8 mouse cellular contexts compared by ENCODE assay signal in genomic region chr6:115901062-115901461, GRCm38 (mm10). TPM values are rescaled to one million over a fixed set of nuclear protein-coding genes. Genes with fewer than 3 reads are reported as not detected.
DNase-seq lines count a peak whose midpoint lies in the region; ATAC-seq and TF ChIP-seq lines count a peak whose summit lies in the region.

No protein-coding gene starts in this region.

- H3K4me1 ChIP-seq in embryonic fibroblast, embryonic 13.5 days (ENCODE audit: control insufficient read depth, insufficient read depth, low read length) = peaks cover 17% of the 10 kb centered on the region
- peaks cover 32% of the 10 kb centered on the region for H3K4me1 ChIP-seq in heart, embryonic 13.5 days
- H3K4me1 ChIP-seq in kidney, embryonic 16.5 days (ENCODE audit: insufficient read depth, low read length) = peaks cover 3% of the 10 kb centered on the region; the same call in 1 of the 2 replicates
- peaks cover 7% of the 10 kb centered on the region; the same call in 1 of the 2 replicates for H3K4me1 ChIP-seq in liver, adult 2 months (ENCODE audit: control insufficient read depth, insufficient read depth, low read length)
- H3K4me1 ChIP-seq in stomach, embryonic 16.5 days (ENCODE audit: control insufficient read depth, insufficient read depth, low read length) = no peaks in the 10 kb centered on the region

- no peaks in the 10 kb centered on the region for H3K9me3 ChIP-seq in heart, embryonic 13.5 days
- no peaks in the 10 kb centered on the region for H3K9me3 ChIP-seq in kidney, embryonic 16.5 days (ENCODE audit: low read length)
- no peaks in the 10 kb centered on the region for H3K9me3 ChIP-seq in stomach, embryonic 16.5 days (replicated peaks; ENCODE audit: control insufficient read depth, low read length)

- TF ChIP-seq POLR2A in embryonic fibroblast, embryonic 13.5 days (IDR thresholded peaks at IDR 0.05; ENCODE audit: low read depth, low read length) = no peak
- TF ChIP-seq POLR2A in liver, adult 2 months (IDR thresholded peaks at IDR 0.05; ENCODE audit: extremely low read depth, insufficient read depth, low read length) = no peak

- peak; percentile 46 to 59 for DNase-seq in urinary bladder, adult 18-20 months (ENCODE audit: low spot score in 2 of 2)
- no peak for DNase-seq in urinary bladder, adult 2 months (ENCODE audit: low spot score)
- DNase-seq in liver, adult 2 months (ENCODE audit: extremely low read depth, low read depth, low spot score) = peak; percentile 52
- DNase-seq in naive thymus-derived CD4-positive, alpha-beta T cell, adult 2 months (ENCODE audit: low read depth) = peak; percentile 22

- 9% methylated on average over 3 of the region's 3 CpGs for WGBS in heart, embryonic 13.5 days
- 17% methylated on average over 3 of the region's 3 CpGs for WGBS in kidney, embryonic 16.5 days
- 27% methylated on average over 3 of the region's 3 CpGs for WGBS in liver, adult 2 months
- WGBS in stomach, embryonic 16.5 days = 16% methylated on average over 3 of the region's 3 CpGs

- no peaks in the 10 kb centered on the region for H3K27me3 ChIP-seq in heart, embryonic 13.5 days (replicated peaks)
- no peaks in the 10 kb centered on the region for H3K27me3 ChIP-seq in kidney, embryonic 16.5 days (ENCODE audit: insufficient read depth, low read length)
- no peaks in the 10 kb centered on the region for H3K27me3 ChIP-seq in liver, adult 2 months (ENCODE audit: control insufficient read depth, insufficient read depth, low read length)
- no peaks in the 10 kb centered on the region for H3K27me3 ChIP-seq in stomach, embryonic 16.5 days (ENCODE audit: control insufficient read depth, insufficient read depth, low read length)

- TF ChIP-seq CTCF in embryonic fibroblast, embryonic 13.5 days (IDR thresholded peaks at IDR 0.05; ENCODE audit: borderline replicate concordance, insufficient read depth, low read length) = peak; percentile 92
- peak; percentile 88 for TF ChIP-seq CTCF in liver, adult 2 months (IDR thresholded peaks at IDR 0.05; ENCODE audit: low read depth, low read length)

- peak overlapping the region; percentile 68 for H3K27ac ChIP-seq in embryonic fibroblast, embryonic 13.5 days (ENCODE audit: insufficient read depth, low read length)
- peak overlapping the region; percentile 72 for H3K27ac ChIP-seq in heart, embryonic 13.5 days (replicated peaks)
- H3K27ac ChIP-seq in kidney, embryonic 16.5 days (ENCODE audit: low read length) = peak overlapping the region; percentile 63
- H3K27ac ChIP-seq in liver, adult 2 months (replicated peaks; ENCODE audit: insufficient read depth, low read depth, low read length) = peak overlapping the region; percentile 29
- peak overlapping the region; percentile 25 for H3K27ac ChIP-seq in stomach, embryonic 16.5 days (ENCODE audit: low read length)

- no peak overlapping the region for H3K4me3 ChIP-seq in embryonic fibroblast, embryonic 13.5 days (ENCODE audit: insufficient read depth, low read length)
- no peak overlapping the region for H3K4me3 ChIP-seq in heart, embryonic 13.5 days
- H3K4me3 ChIP-seq in kidney, embryonic 16.5 days (ENCODE audit: low read length) = no peak overlapping the region
- no peak overlapping the region for H3K4me3 ChIP-seq in liver, adult 2 months (ENCODE audit: insufficient read depth, low read depth, low read length)
- no peak overlapping the region for H3K4me3 ChIP-seq in stomach, embryonic 16.5 days (replicated peaks; ENCODE audit: low read length)

- no peak overlapping the region for H3K4me2 ChIP-seq in heart, embryonic 13.5 days
- H3K4me2 ChIP-seq in kidney, embryonic 16.5 days (replicated peaks; ENCODE audit: low read depth, low read length) = no peak overlapping the region
- no peak overlapping the region for H3K4me2 ChIP-seq in stomach, embryonic 16.5 days (ENCODE audit: low read depth, low read length)

- 0 out of 2 replicates have a peak, but pooled peaks have one; percentile 42 for ATAC-seq in heart, embryonic 13.5 days (ENCODE audit: extremely low read depth, insufficient number of reproducible peaks, low FRiP score, low TSS enrichment)
- peak; percentile 67 for ATAC-seq in kidney, embryonic 16.5 days (ENCODE audit: low FRiP score, low TSS enrichment)
- peak; percentile 57; the same call in 1 of the 2 replicates for ATAC-seq in stomach, embryonic 16.5 days (ENCODE audit: insufficient read depth, low FRiP score)

- 0 out of 2 replicates have a peak overlapping the region, but pooled peaks have one; percentile 19 for H3K9ac ChIP-seq in heart, embryonic 13.5 days
- H3K9ac ChIP-seq in kidney, embryonic 16.5 days (replicated peaks; ENCODE audit: low read length) = no peak overlapping the region
- H3K9ac ChIP-seq in liver, adult 2 months (ENCODE audit: low read depth, low read length) = no peak overlapping the region
- no peak overlapping the region for H3K9ac ChIP-seq in stomach, embryonic 16.5 days (ENCODE audit: low read length)

- H3K36me3 ChIP-seq in heart, embryonic 13.5 days = peaks cover 35% of the 10 kb centered on the region
- peaks cover 7% of the 10 kb centered on the region; the same call in 1 of the 2 replicates for H3K36me3 ChIP-seq in kidney, embryonic 16.5 days (ENCODE audit: insufficient read depth, low read length)
- H3K36me3 ChIP-seq in liver, adult 2 months (ENCODE audit: control insufficient read depth, insufficient read depth, low read length) = no peaks in the 10 kb centered on the region
- no peaks in the 10 kb centered on the region for H3K36me3 ChIP-seq in stomach, embryonic 16.5 days (ENCODE audit: control insufficient read depth, insufficient read depth, low read length)

- no peaks in the 10 kb centered on the region for H3K79me2 ChIP-seq in liver, adult 2 months (ENCODE audit: control insufficient read depth, insufficient read depth, low read length)

RNA-seq across cellular contexts. Expression of gene Rho, which starts 30.5 kb away (rescaled TPM):
- 0.44 and 0.66 TPM in 2 replicates for polyA plus RNA-seq in urinary bladder, adult 2 months (2012; rRNA removed)
- polyA plus RNA-seq in embryonic fibroblast, embryonic 13.5 days (2011; ENCODE audit: insufficient read length, low read depth, missing spikeins) = not detected in 2 replicates
- polyA plus RNA-seq in heart, embryonic 13.5 days (2015; fragmentation: Nextera tagmentation; extraction: Ambion mirVana) = 0.08 TPM in 1 of 2 replicates, not detected in the other
- polyA plus RNA-seq in kidney, embryonic 16.5 days (2015; fragmentation: Nextera tagmentation; extraction: Ambion mirVana) = 0.16 and 0.37 TPM in 2 replicates
- total RNA-seq in liver, adult 2 months (2014; rRNA removed) = not detected in 2 replicates
- polyA plus RNA-seq in liver, adult 2 months (2012; rRNA removed) = 0.04 TPM in 1 of 2 replicates, not detected in the other
- polyA plus RNA-seq in stomach, embryonic 16.5 days (2015; fragmentation: Nextera tagmentation; extraction: Ambion mirVana) = 0.09 TPM in 2 replicates

RNA-seq across cellular contexts. Expression of gene H1foo, which starts 43.7 kb away (rescaled TPM):
- not detected in 2 replicates for polyA plus RNA-seq in urinary bladder, adult 2 months (2012; rRNA removed)
- polyA plus RNA-seq in embryonic fibroblast, embryonic 13.5 days (2011; ENCODE audit: insufficient read length, low read depth, missing spikeins) = not detected in 2 replicates
- not detected in 2 replicates for polyA plus RNA-seq in heart, embryonic 13.5 days (2015; fragmentation: Nextera tagmentation; extraction: Ambion mirVana)
- polyA plus RNA-seq in kidney, embryonic 16.5 days (2015; fragmentation: Nextera tagmentation; extraction: Ambion mirVana) = not detected in 2 replicates
- not detected in 2 replicates for total RNA-seq in liver, adult 2 months (2014; rRNA removed)
- polyA plus RNA-seq in liver, adult 2 months (2012; rRNA removed) = not detected in 2 replicates
- not detected in 2 replicates for polyA plus RNA-seq in stomach, embryonic 16.5 days (2015; fragmentation: Nextera tagmentation; extraction: Ambion mirVana)

RNA-seq across cellular contexts. Expression of gene Ift122, which starts 47.8 kb away (rescaled TPM):
- polyA plus RNA-seq in urinary bladder, adult 2 months (2012; rRNA removed) = 12.8 and 13.7 TPM in 2 replicates
- 13.5 and 19.1 TPM in 2 replicates for polyA plus RNA-seq in embryonic fibroblast, embryonic 13.5 days (2011; ENCODE audit: insufficient read length, low read depth, missing spikeins)
- polyA plus RNA-seq in heart, embryonic 13.5 days (2015; fragmentation: Nextera tagmentation; extraction: Ambion mirVana) = 21.2 and 21.4 TPM in 2 replicates
- polyA plus RNA-seq in kidney, embryonic 16.5 days (2015; fragmentation: Nextera tagmentation; extraction: Ambion mirVana) = 38.4 and 40.1 TPM in 2 replicates
- 3.0 and 3.6 TPM in 2 replicates for total RNA-seq in liver, adult 2 months (2014; rRNA removed)
- polyA plus RNA-seq in liver, adult 2 months (2012; rRNA removed) = 2.0 TPM in 2 replicates
- polyA plus RNA-seq in stomach, embryonic 16.5 days (2015; fragmentation: Nextera tagmentation; extraction: Ambion mirVana) = 21.0 and 21.1 TPM in 2 replicates

RNA-seq across cellular contexts. Expression of gene Mbd4, which starts 47.9 kb away (rescaled TPM):
- 4.4 and 5.0 TPM in 2 replicates for polyA plus RNA-seq in urinary bladder, adult 2 months (2012; rRNA removed)
- polyA plus RNA-seq in embryonic fibroblast, embryonic 13.5 days (2011; ENCODE audit: insufficient read length, low read depth, missing spikeins) = 5.9 and 6.4 TPM in 2 replicates
- 8.7 and 10.4 TPM in 2 replicates for polyA plus RNA-seq in heart, embryonic 13.5 days (2015; fragmentation: Nextera tagmentation; extraction: Ambion mirVana)
- 18.6 and 22.0 TPM in 2 replicates for polyA plus RNA-seq in kidney, embryonic 16.5 days (2015; fragmentation: Nextera tagmentation; extraction: Ambion mirVana)
- 1.1 and 1.8 TPM in 2 replicates for total RNA-seq in liver, adult 2 months (2014; rRNA removed)
- 0.21 and 0.31 TPM in 2 replicates for polyA plus RNA-seq in liver, adult 2 months (2012; rRNA removed)
- polyA plus RNA-seq in stomach, embryonic 16.5 days (2015; fragmentation: Nextera tagmentation; extraction: Ambion mirVana) = 14.9 and 15.0 TPM in 2 replicates
